Mouse (Mus musculus): ENCODE data around the gene Drd1. TPM values are rescaled to one million over a fixed set of nuclear protein-coding genes. Genes with fewer than 3 reads are reported as not detected.

The Drd1 gene
- polyA plus RNA-seq, 1 experiment from 2014 or later, result not detected

GRCm38 (mm10) chr13:54084178-54084577 lies 28.7 kb upstream of the Drd1 start:
- Histone ChIP-seq H3K9ac (no peak overlapping the region), H3K9me3 (no peaks in the 10 kb centered on the region), H3K4me2 (replicated peaks) (no peak overlapping the region), H3K27ac (no peak overlapping the region), H3K4me1 (peaks cover 15% of the 10 kb centered on the region), H3K4me3 (no peak overlapping the region), H3K36me3 (peaks cover 35% of the 10 kb centered on the region), H3K27me3 (no peaks in the 10 kb centered on the region)
- no peak for ATAC-seq (ENCODE audit: low FRiP score, low read depth)
- WGBS, result 52% methylated on average over 4 of the region's 4 CpGs

GRCm38 (mm10) chr13:54082946-54083345 lies 27.4 kb upstream of the Drd1 start:
- 86% methylated on average over 5 of the region's 5 CpGs for WGBS

GRCm38 (mm10) chr13:54080785-54081184 lies 25.3 kb upstream of the Drd1 start:
- Histone ChIP-seq H3K27ac (no peak overlapping the region), H3K9ac (no peak overlapping the region), H3K4me3 (no peak overlapping the region), H3K4me1 (peaks cover 15% of the 10 kb centered on the region), H3K27me3 (no peaks in the 10 kb centered on the region), H3K9me3 (no peaks in the 10 kb centered on the region), H3K4me2 (replicated peaks) (no peak overlapping the region), H3K36me3 (peaks cover 5% of the 10 kb centered on the region)
- WGBS, result 92% methylated on average over 1 of the region's 1 CpGs
- ATAC-seq (ENCODE audit: low FRiP score, low read depth), result no peak

More at GRCm38 (mm10) chr13:54082946-54083345, 27.4 kb upstream of the Drd1 start:
- no peaks in the 10 kb centered on the region for H3K9me3 ChIP-seq
- no peaks in the 10 kb centered on the region for H3K27me3 ChIP-seq
- peaks cover 15% of the 10 kb centered on the region for H3K4me1 ChIP-seq
- peaks cover 22% of the 10 kb centered on the region for H3K36me3 ChIP-seq
- no peak overlapping the region for H3K4me2 ChIP-seq (replicated peaks)
- ATAC-seq (ENCODE audit: low FRiP score, low read depth), result no peak
- no peak overlapping the region for H3K9ac ChIP-seq
- H3K4me3 ChIP-seq, result no peak overlapping the region
- H3K27ac ChIP-seq, result no peak overlapping the region

- no peaks in the 10 kb centered on the region for H3K27me3 ChIP-seq
- peaks cover 16% of the 10 kb centered on the region for H3K4me1 ChIP-seq
- no peak for ATAC-seq (ENCODE audit: low FRiP score, low read depth)
- no peaks in the 10 kb centered on the region for H3K9me3 ChIP-seq
- WGBS, result 71% methylated on average over 12 of the region's 12 CpGs
- no peak overlapping the region for H3K4me3 ChIP-seq
- no peak overlapping the region for H3K9ac ChIP-seq
- 0 out of 2 replicates have a peak overlapping the region, but pooled peaks have one; percentile 22 for H3K27ac ChIP-seq
- no peaks in the 10 kb centered on the region for H3K36me3 ChIP-seq
- no peak overlapping the region for H3K4me2 ChIP-seq (replicated peaks)
Measured at GRCm38 (mm10) chr13:54079782-54080759, 24.6 kb upstream of the Drd1 start.

- no peaks in the 10 kb centered on the region for H3K9me3 ChIP-seq
- 55% methylated on average over 11 of the region's 11 CpGs for WGBS
- H3K4me1 ChIP-seq, result peaks cover 37% of the 10 kb centered on the region
- no peaks in the 10 kb centered on the region for H3K36me3 ChIP-seq
- no peak overlapping the region for H3K9ac ChIP-seq
- H3K27me3 ChIP-seq, result no peaks in the 10 kb centered on the region
- no peak overlapping the region for H3K27ac ChIP-seq
- H3K4me3 ChIP-seq, result no peak overlapping the region
- H3K4me2 ChIP-seq (replicated peaks), result no peak overlapping the region
- ATAC-seq (ENCODE audit: low FRiP score, low read depth), result no peak
Measured at GRCm38 (mm10) chr13:54077470-54078174, 22.1 kb upstream of the Drd1 start.

GRCm38 (mm10) chr13:54076762-54077460 lies 21.4 kb upstream of the Drd1 start:
- H3K36me3 ChIP-seq, result no peaks in the 10 kb centered on the region
- no peak overlapping the region for H3K4me2 ChIP-seq (replicated peaks)
- no peak overlapping the region for H3K9ac ChIP-seq
- peaks cover 44% of the 10 kb centered on the region for H3K4me1 ChIP-seq
- H3K4me3 ChIP-seq, result no peak overlapping the region
- 87% methylated on average over 11 of the region's 11 CpGs for WGBS
- H3K9me3 ChIP-seq, result no peaks in the 10 kb centered on the region
- H3K27ac ChIP-seq, result no peak overlapping the region
- H3K27me3 ChIP-seq, result no peaks in the 10 kb centered on the region
- ATAC-seq (ENCODE audit: low FRiP score, low read depth), result no peak

GRCm38 (mm10) chr13:54076051-54076450 lies 20.5 kb upstream of the Drd1 start:
- H3K4me1 ChIP-seq, result peaks cover 44% of the 10 kb centered on the region
- H3K9ac ChIP-seq, result no peak overlapping the region
- no peak for ATAC-seq (ENCODE audit: low FRiP score, low read depth)
- no peak overlapping the region for H3K4me2 ChIP-seq (replicated peaks)
- no peaks in the 10 kb centered on the region for H3K36me3 ChIP-seq
- no peak overlapping the region for H3K4me3 ChIP-seq
- H3K27ac ChIP-seq, result no peak overlapping the region
- 93% methylated on average over 6 of the region's 6 CpGs for WGBS
- H3K27me3 ChIP-seq, result no peaks in the 10 kb centered on the region
- H3K9me3 ChIP-seq, result no peaks in the 10 kb centered on the region

- no peak for ATAC-seq (ENCODE audit: low FRiP score, low read depth)
- 85% methylated on average over 2 of the region's 2 CpGs for WGBS
- H3K36me3 ChIP-seq, result no peaks in the 10 kb centered on the region
Measured at GRCm38 (mm10) chr13:54075416-54075815, 19.9 kb upstream of the Drd1 start.

GRCm38 (mm10) chr13:54073491-54073890 lies 18.0 kb upstream of the Drd1 start:
- H3K36me3 ChIP-seq, result no peaks in the 10 kb centered on the region
- H3K4me3 ChIP-seq, result no peak overlapping the region
- H3K27me3 ChIP-seq, result peaks cover 11% of the 10 kb centered on the region
- peak overlapping the region; percentile 77; the same call in 1 of the 2 replicates for H3K4me2 ChIP-seq (replicated peaks)
- H3K9ac ChIP-seq, result no peak overlapping the region
- 55% methylated on average over 2 of the region's 2 CpGs for WGBS
- no peak for ATAC-seq (ENCODE audit: low FRiP score, low read depth)
- H3K4me1 ChIP-seq, result peaks cover 29% of the 10 kb centered on the region
- 0 out of 2 replicates have a peak, but pooled peaks cover 4% of the 10 kb centered on the region for H3K9me3 ChIP-seq
- H3K27ac ChIP-seq, result no peak overlapping the region

More at GRCm38 (mm10) chr13:54075416-54075815, 19.9 kb upstream of the Drd1 start:
- no peak overlapping the region for H3K4me3 ChIP-seq
- H3K4me1 ChIP-seq, result peaks cover 40% of the 10 kb centered on the region
- no peaks in the 10 kb centered on the region for H3K9me3 ChIP-seq
- no peak overlapping the region for H3K4me2 ChIP-seq (replicated peaks)
- H3K27ac ChIP-seq, result no peak overlapping the region
- no peak overlapping the region for H3K9ac ChIP-seq
- H3K27me3 ChIP-seq, result 0 out of 2 replicates have a peak, but pooled peaks cover under 1% of the 10 kb centered on the region

GRCm38 (mm10) chr13:54073066-54073465 lies 17.6 kb upstream of the Drd1 start:
- no peak for ATAC-seq (ENCODE audit: low FRiP score, low read depth)
- no peak overlapping the region for H3K27ac ChIP-seq
- 0 out of 2 replicates have a peak, but pooled peaks cover 4% of the 10 kb centered on the region for H3K9me3 ChIP-seq
- H3K36me3 ChIP-seq, result no peaks in the 10 kb centered on the region
- H3K27me3 ChIP-seq, result peaks cover 15% of the 10 kb centered on the region
- 33% methylated on average over 1 of the region's 1 CpGs for WGBS
- H3K4me2 ChIP-seq (replicated peaks), result peak overlapping the region; percentile 77
- peaks cover 29% of the 10 kb centered on the region for H3K4me1 ChIP-seq
- H3K9ac ChIP-seq, result no peak overlapping the region
- H3K4me3 ChIP-seq, result peak overlapping the region; percentile 76

- Histone ChIP-seq H3K4me1 (peaks cover 29% of the 10 kb centered on the region), H3K9ac (peak overlapping the region; percentile 86), H3K9me3 (0 out of 2 replicates have a peak, but pooled peaks cover 4% of the 10 kb centered on the region), H3K4me3 (peak overlapping the region; percentile 76), H3K27me3 (peaks cover 18% of the 10 kb centered on the region), H3K27ac (no peak overlapping the region), H3K36me3 (no peaks in the 10 kb centered on the region), H3K4me2 (replicated peaks) (peak overlapping the region; percentile 77)
- 36% methylated on average over 10 of the region's 10 CpGs for WGBS
- no peak for ATAC-seq (ENCODE audit: low FRiP score, low read depth)
Measured at GRCm38 (mm10) chr13:54072526-54073057, 17.1 kb upstream of the Drd1 start.

Measured in limb, embryonic 13.5 days (tissue).